Mouse (Mus musculus) layer of hippocampus, adult 9-10 months (tissue): ENCODE results near the gene Tagln2.

Experiments used
- DNase-seq: peaks from one replicate; pipeline ENCODE4 v3.0.0; 2022; ENCODE audit warnings: low spot score

Gene Tagln2

GRCm38 (mm10) chr1:172526380-172527081 lies 26.7 kb downstream of the Tagln2 start:
- DNase-seq: no peak

DNA sequence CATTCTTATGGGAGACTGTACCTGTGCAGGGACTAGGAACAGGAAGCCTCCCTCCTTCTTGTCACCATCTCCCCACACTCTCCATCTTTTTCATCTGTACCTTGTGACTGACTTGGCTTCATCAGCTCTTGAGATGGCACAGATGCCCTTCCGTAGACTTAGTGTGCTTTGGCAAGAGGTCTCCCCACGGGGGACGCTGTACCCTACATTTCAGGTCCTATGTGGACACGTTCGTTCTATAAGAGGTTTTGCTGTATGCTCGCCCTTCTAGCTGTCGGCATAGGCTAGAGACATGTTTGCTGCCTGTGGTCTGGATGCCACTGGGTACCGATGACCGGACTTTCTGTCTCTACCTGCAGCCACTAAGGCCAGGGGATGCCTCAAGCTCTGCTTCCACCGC lies 27.6 kb downstream of the Tagln2 start:
- DNase-seq: no peak

DNA sequence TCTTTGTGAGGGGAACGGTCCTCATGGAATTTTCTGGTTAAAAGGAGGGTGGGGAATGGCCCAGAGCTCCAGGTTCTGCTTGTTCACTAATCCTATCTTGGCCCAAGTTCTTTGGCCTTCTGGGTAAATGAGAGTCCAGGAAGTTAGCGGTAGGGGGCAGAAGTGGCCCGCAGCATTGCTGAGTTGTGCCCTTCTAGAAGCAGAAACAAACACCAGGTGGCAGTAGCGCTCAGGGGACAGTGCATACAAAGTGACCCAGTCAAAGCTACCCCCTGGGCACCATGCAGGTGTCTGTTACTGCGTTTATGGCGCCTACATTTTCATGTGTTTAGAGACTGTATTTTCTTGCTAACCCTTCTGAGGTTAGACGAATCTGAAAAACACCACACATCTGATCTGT lies 28.9 kb downstream of the Tagln2 start:
- DNase-seq: peak; percentile 79

DNA sequence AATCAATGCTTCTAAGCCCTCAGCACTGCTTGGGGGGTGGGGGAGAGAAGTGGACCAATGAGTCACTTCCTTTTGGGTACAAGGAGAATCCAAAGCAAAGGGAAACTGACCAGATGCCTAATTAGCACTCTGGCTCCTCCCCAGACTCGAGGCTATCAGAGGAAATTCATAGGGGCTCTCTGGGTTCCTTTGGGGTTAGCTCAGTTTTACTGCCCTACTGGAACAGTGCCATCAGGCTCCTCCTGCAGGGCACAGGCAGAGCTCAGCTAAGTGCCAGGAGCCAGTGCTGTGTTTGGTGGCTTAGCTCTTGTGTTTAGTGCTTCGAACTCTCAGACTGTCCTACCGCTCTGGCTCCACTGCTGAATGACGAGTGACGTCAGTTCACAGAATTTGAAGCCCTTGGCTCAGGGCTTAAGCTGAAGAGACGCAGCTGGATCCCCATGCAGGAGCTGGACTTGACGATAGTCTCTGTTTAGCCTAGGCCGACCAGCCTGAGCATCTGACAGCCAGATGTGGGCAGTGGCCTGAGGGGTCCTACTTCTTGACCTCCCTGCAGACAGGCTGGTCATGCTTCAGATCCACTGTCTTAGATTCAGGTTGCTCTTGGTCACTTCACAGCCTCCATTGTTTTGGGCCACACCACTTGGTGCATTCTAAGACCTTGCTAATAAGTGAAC lies 30.8 kb downstream of the Tagln2 start:
- no peak for DNase-seq

DNA sequence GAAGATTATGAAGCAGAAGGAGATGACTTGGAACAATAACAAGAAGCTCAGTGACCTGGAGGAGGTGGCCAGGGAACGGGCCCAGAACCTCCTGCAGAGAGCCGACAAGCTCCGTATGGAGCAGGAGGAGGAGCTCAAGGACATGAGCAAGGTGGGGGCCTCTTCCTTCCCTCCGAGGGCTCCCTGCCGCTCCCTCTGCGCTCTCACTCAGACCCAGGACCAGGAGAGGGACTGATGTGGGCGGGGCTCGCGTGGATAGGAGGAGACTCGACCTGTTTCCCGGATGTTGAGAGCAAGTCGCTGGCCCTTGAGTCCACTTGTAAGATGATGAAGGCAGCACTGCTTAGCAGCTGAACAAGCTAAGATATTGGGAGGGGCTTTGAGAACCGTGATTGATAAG lies 32.7 kb downstream of the Tagln2 start:
- no peak for DNase-seq

GRCm38 (mm10) chr1:172535116-172535515 lies 35.3 kb downstream of the Tagln2 start:
- DNase-seq: no peak

DNA sequence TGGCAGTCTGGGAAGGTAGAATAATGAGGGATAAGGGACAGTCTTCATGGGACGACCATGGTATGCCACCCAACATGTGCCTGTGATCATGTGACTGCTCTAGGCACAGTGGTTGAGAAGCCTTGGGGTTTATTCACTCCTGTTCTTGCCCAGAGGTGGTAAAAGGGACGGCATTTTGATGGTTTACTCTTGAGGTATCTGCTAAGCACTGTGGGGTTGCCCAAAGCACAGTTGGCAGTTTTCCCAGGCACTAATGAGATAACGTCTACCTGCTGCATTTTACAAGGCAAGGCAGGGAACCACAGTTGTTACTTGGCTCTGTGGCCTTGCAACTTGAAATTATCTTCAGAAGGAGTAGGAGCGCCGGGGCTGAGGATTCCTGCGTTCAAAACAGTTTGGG lies 40.0 kb downstream of the Tagln2 start:
- no peak for DNase-seq

- no peak for DNase-seq
Observed at GRCm38 (mm10) chr1:172540283-172540820, 40.5 kb downstream of the Tagln2 start.

- DNase-seq: no peak
Observed at GRCm38 (mm10) chr1:172546062-172546461, 46.2 kb downstream of the Tagln2 start.

GRCm38 (mm10) chr1:172548501-172548900 lies 48.7 kb downstream of the Tagln2 start:
- DNase-seq: no peak

DNA sequence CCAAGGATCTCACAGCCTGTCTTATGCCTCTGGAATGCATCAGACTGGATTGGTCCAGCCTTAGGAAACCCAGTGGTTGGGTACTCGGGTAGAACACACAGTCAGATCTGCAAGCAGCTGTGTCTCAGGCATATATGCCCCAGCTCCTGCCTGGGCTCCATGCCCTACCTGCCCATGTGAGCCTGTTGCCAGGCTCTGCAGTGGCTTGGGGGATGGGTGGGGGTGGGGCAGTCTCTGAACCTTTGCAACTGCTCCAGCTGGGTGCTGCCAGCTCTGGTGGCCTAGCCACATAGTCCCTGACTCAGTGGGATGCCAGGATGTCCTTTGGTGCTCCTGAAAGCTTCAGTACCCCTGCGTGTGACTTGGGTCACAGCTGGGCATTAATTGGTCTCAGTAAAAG lies 49.5 kb downstream of the Tagln2 start:
- DNase-seq: no peak

GRCm38 (mm10) chr1:172549717-172550116 lies 49.9 kb downstream of the Tagln2 start:
- no peak for DNase-seq

DNA sequence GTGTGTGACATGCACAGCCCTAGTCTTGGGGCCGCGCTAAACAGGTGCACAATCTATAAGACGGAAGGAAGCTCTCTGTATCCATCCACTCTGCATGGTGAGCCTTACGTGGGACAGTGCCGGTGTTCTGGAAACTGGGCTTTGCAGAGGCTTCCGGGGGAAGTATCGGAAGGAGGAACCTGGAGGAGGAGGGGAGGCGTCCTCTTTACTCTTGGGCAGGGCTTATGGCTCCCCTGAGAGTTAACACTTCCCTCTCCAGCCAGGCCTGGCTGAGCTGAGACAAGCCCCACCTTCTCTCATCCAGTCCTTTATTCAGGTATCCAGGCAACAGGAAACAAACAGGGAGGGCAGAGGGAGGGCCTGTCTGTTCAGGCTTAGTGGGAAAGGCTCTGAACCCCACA lies 50.7 kb downstream of the Tagln2 start:
- no peak for DNase-seq

DNA sequence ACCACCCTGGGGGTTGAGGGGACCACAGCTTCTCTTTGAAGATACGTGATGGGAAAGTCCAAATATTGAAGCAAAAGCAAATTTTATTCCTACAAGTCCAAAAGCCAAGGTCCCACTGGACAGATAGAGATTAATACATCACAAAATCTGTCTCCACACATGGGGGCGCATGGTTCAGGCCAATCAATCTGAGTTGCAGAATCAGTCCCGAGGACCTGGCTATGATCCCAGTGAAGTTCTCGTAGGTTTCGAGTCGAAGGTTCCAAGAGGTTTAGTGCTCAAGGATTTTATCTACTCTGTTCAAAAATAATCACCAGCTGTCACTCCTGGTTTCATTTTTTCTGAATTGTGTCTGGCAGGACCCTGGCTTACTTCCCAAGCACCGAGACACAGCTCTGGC lies 51.2 kb downstream of the Tagln2 start:
- DNase-seq: no peak

- DNase-seq: no peak
Observed at GRCm38 (mm10) chr1:172552623-172553022, 52.8 kb downstream of the Tagln2 start.

- no peak for DNase-seq
Observed at GRCm38 (mm10) chr1:172555638-172556037, 55.8 kb downstream of the Tagln2 start, which contains the start of gene Vsig8. Gene Vsig8, plus strand, starts transcription at chr1:172555938.
